Mouse (Mus musculus) T-cell, adult 2 months (primary cell): ENCODE measurements around the gene Scarb1.

Experiments used
- DNase-seq: peaks from one replicate; pipeline ENCODE4 v3.0.0; 2022; ENCODE audit warnings: low spot score

Gene Scarb1

GRCm38 (mm10) chr5:125270587-125271130 lies 70.2 kb downstream of the Scarb1 start:
- peak; percentile 65 for DNase-seq

- no peak for DNase-seq
Observed at GRCm38 (mm10) chr5:125269836-125270235, 71.1 kb downstream of the Scarb1 start.

GRCm38 (mm10) chr5:125269399-125269798 lies 71.5 kb downstream of the Scarb1 start:
- DNase-seq = no peak

- DNase-seq = peak; percentile 51
Observed at GRCm38 (mm10) chr5:125268033-125268765, 72.7 kb downstream of the Scarb1 start.

GRCm38 (mm10) chr5:125267150-125267961 lies 73.5 kb downstream of the Scarb1 start:
- DNase-seq = no peak

DNA sequence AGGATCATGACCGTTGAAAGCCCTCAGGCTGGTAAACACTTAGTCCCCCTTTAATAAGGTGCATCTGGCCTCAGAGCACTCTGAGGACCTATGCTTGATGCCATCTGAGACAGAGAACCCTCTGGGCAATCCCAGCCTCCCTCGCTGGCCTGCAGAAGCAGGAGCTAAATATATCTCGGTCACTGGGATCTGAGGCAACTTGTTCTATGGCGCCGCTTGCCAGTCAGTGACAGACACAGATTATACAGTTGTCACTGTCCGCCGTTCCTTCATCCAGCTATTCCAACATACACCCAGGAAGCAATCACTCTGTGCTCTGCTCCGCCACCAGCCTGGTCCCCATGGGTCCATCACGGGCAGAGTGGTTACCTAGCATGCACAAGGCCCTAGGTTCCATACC lies 74.8 kb downstream of the Scarb1 start:
- DNase-seq = no peak

GRCm38 (mm10) chr5:125264700-125265099 lies 76.2 kb downstream of the Scarb1 start:
- DNase-seq = no peak

GRCm38 (mm10) chr5:125262578-125262977 lies 78.3 kb downstream of the Scarb1 start:
- no peak for DNase-seq

DNA sequence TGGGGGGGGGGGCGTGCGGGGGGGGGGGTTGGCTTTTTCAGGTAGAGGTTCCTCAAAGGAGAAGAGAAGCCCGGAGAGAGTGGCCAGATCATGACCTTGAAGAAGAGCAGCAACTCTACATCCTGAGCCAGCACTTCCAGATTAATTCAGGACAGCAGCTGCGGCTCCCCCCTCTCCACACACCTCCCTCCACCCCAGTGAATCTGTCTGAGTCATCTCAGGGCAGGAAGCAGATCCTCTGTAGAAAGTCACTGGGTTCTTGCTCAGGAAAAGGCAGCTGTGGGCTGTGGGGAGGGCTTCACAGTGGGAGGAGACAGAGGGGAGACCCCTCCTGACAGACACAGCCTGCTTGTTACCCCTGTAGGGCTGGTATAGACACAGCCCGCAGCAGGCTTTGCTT lies 87.0 kb downstream of the Scarb1 start:
- DNase-seq = no peak

DNA sequence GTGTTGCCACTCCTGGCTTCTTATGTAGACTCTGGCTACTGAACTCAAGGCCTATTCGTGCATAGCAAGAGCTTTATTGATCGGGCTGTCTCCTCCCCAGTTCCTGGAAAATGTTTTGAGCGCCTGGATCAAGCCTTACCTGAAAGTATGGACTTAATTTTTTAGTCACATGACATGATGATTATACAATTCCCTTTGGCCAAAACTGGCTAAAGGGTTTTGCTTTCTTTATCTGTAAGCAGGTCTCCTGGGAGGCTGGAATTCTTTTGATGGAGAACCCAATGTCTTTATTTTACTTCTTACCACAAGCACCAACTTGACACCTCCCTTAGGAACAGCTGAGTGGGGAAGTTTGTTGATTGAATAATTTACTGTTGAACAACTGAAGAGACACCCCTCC lies 87.4 kb downstream of the Scarb1 start:
- no peak for DNase-seq

- DNase-seq = no peak
Observed at GRCm38 (mm10) chr5:125252664-125253063, 88.2 kb downstream of the Scarb1 start.

DNA sequence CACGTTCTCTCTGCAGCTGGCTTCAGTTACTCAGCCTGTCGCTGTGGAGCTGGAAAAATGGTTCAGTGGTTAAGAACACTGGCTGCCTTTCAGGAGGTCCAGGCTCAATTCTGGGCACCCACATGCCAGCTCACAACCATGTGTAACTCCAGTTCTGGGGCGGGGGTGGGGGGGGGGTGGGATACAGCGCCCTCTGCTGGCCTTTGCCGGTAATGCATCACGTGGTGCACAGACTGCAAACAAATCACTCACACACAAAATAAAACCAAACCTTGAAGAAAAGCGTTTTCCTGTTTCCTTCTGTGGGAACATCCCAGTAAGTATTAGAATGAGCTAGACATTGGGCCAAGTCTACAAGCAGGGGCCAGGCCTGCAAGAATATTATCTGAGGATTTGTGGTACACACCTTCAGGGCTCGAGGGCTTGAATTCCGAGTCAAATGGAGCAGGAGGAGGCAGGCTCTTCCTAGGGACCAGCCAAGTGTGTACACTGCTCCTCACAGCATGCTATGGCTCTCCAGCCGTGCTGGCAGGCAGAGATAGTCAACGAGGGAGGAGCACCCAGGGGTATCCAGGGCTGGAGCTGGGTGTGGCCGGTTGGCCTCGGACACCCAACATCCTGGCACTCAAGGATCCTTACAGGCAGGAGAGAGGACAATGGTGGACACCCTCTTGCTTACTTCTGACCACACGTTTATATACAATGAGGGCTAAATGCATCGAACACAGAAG lies 88.8 kb downstream of the Scarb1 start:
- DNase-seq = no peak

GRCm38 (mm10) chr5:125249187-125249586 lies 91.7 kb downstream of the Scarb1 start:
- no peak for DNase-seq

- DNase-seq = no peak
Observed at GRCm38 (mm10) chr5:125246711-125247110, 94.2 kb downstream of the Scarb1 start.

- DNase-seq = peak; percentile 43
Observed at GRCm38 (mm10) chr5:125245534-125246151, 95.3 kb downstream of the Scarb1 start.

DNA sequence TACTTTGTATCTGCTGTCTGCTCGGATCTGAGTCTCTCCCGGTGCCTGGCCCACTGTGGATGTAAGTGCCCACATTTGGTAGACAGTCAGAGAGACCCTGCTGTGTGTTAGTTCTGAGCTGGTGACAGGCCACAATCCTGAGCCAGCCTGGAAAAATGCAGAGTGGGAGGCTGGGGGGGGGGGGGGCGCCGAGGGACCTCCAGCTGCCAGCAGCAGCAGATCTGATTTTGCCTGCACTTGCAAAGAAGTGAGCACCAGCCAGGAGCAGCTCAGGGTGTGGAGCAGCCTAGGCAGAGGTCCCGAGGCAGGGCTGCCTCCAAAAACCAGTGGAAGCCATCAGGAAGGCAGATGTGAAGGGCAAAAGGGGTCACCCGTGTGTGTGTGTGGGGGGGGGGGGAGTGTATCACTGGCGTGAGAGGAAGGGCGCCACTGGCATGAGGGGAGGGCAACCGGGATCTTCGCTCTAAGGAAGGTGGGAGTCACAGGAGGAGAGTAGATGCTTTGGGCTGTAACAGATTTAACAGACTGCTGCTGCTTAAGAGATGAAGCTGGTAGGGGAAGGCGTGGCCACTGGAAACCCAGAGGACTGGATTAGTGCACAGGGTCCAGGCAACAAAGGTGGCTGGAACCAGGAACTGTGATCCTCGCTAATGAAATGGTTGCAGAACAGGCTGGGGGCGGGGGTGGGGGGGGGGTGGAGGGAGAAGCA lies 95.9 kb downstream of the Scarb1 start:
- DNase-seq = no peak

GRCm38 (mm10) chr5:125243928-125244327 lies 97.0 kb downstream of the Scarb1 start:
- DNase-seq = no peak

DNA sequence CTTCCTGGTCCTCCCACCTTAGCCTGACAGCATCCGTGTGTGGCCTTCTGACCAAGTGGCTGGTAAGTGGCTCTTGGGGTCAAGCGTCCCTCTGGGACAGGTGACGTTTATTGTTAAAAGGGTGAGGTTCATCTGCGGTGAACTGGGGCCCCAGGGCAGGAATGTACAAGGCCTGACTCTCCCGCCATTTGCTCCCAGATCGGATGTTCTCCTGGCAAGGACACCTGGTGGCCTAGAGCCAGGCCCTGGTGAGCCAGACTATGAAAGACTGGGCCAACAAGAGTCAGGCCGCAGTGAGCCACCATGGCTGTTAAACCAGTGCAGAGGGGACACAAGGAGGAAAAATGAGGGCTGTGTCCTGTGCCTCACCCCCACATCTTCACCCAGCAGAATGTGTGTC lies 98.8 kb downstream of the Scarb1 start:
- no peak for DNase-seq

GRCm38 (mm10) chr5:125241627-125242026 lies 99.3 kb downstream of the Scarb1 start:
- DNase-seq = no peak

DNA sequence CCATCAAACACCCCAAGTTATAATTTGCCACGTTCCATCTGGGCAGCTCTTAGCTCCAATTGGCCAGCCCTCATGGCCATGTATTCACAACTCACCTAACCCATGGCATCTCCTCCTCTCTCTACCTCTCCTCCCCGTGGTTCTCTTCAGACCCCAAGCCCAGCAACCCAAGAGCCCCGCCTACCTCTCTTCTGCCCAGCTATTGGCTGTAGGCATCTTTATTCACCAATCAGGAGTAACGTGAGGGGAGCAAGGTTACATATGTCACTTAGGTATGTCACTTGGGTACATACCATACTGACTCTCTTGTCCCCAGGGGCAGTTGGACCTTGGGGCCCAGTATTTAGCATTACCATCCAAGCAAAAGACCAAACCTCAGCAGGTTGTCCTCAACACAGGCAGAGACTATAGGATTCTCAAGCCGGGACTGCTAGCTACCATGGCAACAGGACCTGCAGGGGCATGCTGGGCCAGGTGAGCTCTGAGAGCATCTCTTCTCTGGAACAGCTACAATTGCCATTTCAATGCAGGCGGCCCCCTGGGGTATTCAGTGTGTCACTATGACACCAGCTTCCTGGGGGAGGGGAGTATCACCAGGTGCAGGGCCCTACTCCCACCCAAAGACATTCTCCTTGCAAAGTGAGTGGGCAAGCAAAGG lies 100.6 kb downstream of the Scarb1 start:
- DNase-seq = no peak

DNA sequence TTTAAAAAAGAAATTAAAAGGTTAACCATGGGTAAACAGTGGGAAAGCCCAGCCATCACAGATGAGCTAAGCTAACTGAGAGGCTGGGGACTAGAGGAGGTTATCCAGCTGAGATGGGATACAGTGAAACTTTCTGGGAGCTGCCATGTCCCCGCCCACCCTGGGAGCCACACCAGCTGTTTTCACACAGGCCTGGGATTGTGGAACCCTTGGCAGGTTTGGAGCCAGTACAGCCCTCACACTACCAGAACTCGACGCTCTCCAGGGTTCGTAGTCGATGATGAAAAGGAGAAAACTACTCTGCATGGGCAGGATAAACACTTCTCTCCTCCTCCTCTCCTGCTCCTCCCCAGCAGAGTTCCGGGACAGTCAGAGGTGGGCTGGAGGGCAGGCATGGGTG lies 105.0 kb downstream of the Scarb1 start:
- no peak for DNase-seq
